Mouse (Mus musculus) thymus, adult 2 months (tissue): Measurements from ENCODE around the gene Fam183b.

ENCODE experiments used
- CTCF ChIP-seq: fragments of 200-500 bp; IDR thresholded peaks from 2 replicates; pipeline ENCODE4 v1.5.1; 2012; ENCODE audit warnings: mild to moderate bottlenecking, control low read depth, low read length, moderate library complexity, borderline replicate concordance; ENCODE audit not compliant: control insufficient read depth, poor library complexity, insufficient read depth; ENCODE audit errors: extremely low read depth
- POLR2A ChIP-seq: fragments of 200-500 bp; IDR thresholded peaks from 2 replicates; pipeline ENCODE4 v1.6.1; 2012; ENCODE audit warnings: mild to moderate bottlenecking, low read length, control low read depth, moderate library complexity; ENCODE audit not compliant: control insufficient read depth, poor library complexity, insufficient read depth; ENCODE audit errors: extremely low read depth

- TF ChIP-seq CTCF (no peak), POLR2A (no peak)
These were observed 5.9 kb downstream of the Fam183b start for GRCm38 (mm10) chr11:58795856-58796255.
